In the genomic region with DNA sequence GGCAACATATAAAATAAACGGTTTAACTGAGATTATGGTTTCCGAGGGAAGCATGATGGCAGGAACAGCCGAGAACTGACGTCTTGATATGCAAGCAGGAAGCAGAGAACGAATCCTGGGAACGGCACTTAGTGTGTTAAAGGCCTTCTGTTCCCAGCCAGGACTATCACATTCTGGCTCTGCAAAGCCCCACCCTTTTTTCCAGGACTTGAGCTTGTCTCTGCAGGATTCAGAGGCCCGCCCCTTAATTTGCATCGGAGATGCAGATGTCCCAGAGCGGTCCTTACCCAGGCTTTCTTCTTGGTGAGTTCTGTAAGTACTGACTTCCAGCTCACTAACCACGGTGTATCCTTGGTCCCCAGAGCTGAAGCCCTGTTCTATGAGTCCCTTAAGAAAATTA, we compare ENCODE assay signal across 10 mouse cellular contexts. TPM values are rescaled to one million over a fixed set of nuclear protein-coding genes. Genes with fewer than 3 reads are reported as not detected.
DNase-seq lines count a peak whose midpoint lies in the region; ATAC-seq lines count a peak whose summit lies in the region.
"Had no signal": no experiment of that assay in that cellular context is flagged by ENCODE, and none has a peak within 500 bp of the region (broad histone marks: within the 10 kb centered on the region; RNA-seq: fewer than 3 reads in every experiment).

No protein-coding gene starts in this region.

- no peaks in the 10 kb centered on the region for H3K36me3 ChIP-seq in heart, embryonic 14.5 days (ENCODE audit: control insufficient read depth, insufficient read depth, low read length)
- H3K36me3 ChIP-seq in forebrain, embryonic 15.5 days, result no peaks in the 10 kb centered on the region
- H3K36me3 ChIP-seq in midbrain, embryonic 13.5 days, result no peaks in the 10 kb centered on the region

- H3K9ac ChIP-seq in heart, embryonic 14.5 days (ENCODE audit: low read length), result no peak overlapping the region
- no peak overlapping the region for H3K9ac ChIP-seq in forebrain, embryonic 15.5 days (replicated peaks)
- H3K9ac ChIP-seq in midbrain, embryonic 13.5 days (replicated peaks), result no peak overlapping the region

- H3K27ac ChIP-seq in heart, embryonic 14.5 days (replicated peaks in 1 of 2; ENCODE audit: control insufficient read depth in 1 of 2, insufficient read depth in 1 of 2, low read depth in 2 of 2, low read length in 2 of 2), result no peak overlapping the region
- H3K27ac ChIP-seq in forebrain, embryonic 15.5 days (replicated peaks), result no peak overlapping the region
- H3K27ac ChIP-seq in midbrain, embryonic 13.5 days, result no peak overlapping the region

- no peak overlapping the region for H3K4me3 ChIP-seq in heart, embryonic 14.5 days (ENCODE audit: control insufficient read depth in 1 of 2, insufficient read depth in 1 of 2, low read depth in 1 of 2, low read length in 2 of 2)
- no peak overlapping the region for H3K4me3 ChIP-seq in forebrain, embryonic 15.5 days
- H3K4me3 ChIP-seq in midbrain, embryonic 13.5 days (replicated peaks), result no peak overlapping the region

- no peaks in the 10 kb centered on the region for H3K4me1 ChIP-seq in heart, embryonic 14.5 days (ENCODE audit: control insufficient read depth in 2 of 2, insufficient read depth in 2 of 2, low read length in 2 of 2)
- H3K4me1 ChIP-seq in forebrain, embryonic 15.5 days, result peaks cover 11% of the 10 kb centered on the region
- H3K4me1 ChIP-seq in midbrain, embryonic 13.5 days (replicated peaks), result peaks cover 4% of the 10 kb centered on the region

- ATAC-seq in heart, embryonic 14.5 days (ENCODE audit: insufficient number of reproducible peaks, insufficient read depth, low FRiP score, low read depth), result no peak
- ATAC-seq in forebrain, embryonic 15.5 days (replicated peaks), result peak; percentile 35; the same call in 1 of the 2 replicates
- ATAC-seq in midbrain, embryonic 13.5 days, result no peak

- peak overlapping the region; percentile 42 for H3K4me2 ChIP-seq in heart, embryonic 14.5 days (ENCODE audit: low read length)
- no peak overlapping the region for H3K4me2 ChIP-seq in forebrain, embryonic 15.5 days (replicated peaks)
- H3K4me2 ChIP-seq in midbrain, embryonic 13.5 days (replicated peaks), result peak overlapping the region; percentile 25

- WGBS in heart, embryonic 14.5 days, result 4% methylated on average over 10 of the region's 10 CpGs
- WGBS in forebrain, embryonic 15.5 days, result 9% methylated on average over 10 of the region's 10 CpGs
- 5% methylated on average over 10 of the region's 10 CpGs for WGBS in midbrain, embryonic 13.5 days

- no peak for DNase-seq in heart, adult 8-10 months (ENCODE audit: low spot score)
- peak; percentile 92 for DNase-seq in R1 (ENCODE audit: low read depth, low spot score)
- DNase-seq in B cell, adult 2 months, result no peak
- no peak for DNase-seq in T-cell, adult 2 months (ENCODE audit: low spot score)
- DNase-seq in spleen, postnatal 10 days (ENCODE audit: low spot score in 2 of 2), result no peak
- DNase-seq: adrenal gland, postnatal 10 days; spleen, adult 18-20 months had no signal

- no peaks in the 10 kb centered on the region; the same call in 1 of the 2 replicates for H3K27me3 ChIP-seq in heart, embryonic 14.5 days (ENCODE audit: control insufficient read depth, insufficient read depth, low read length)
- no peaks in the 10 kb centered on the region for H3K27me3 ChIP-seq in forebrain, embryonic 15.5 days
- 0 out of 2 replicates have a peak, but pooled peaks cover 4% of the 10 kb centered on the region for H3K27me3 ChIP-seq in midbrain, embryonic 13.5 days

- H3K9me3 ChIP-seq in heart, embryonic 14.5 days (ENCODE audit: control insufficient read depth, low read length), result no peaks in the 10 kb centered on the region
- H3K9me3 ChIP-seq in forebrain, embryonic 15.5 days, result no peaks in the 10 kb centered on the region
- H3K9me3 ChIP-seq in midbrain, embryonic 13.5 days, result no peaks in the 10 kb centered on the region

RNA-seq across cellular contexts. Expression of gene Rab23, which starts 4.9 kb away (rescaled TPM):
- polyA plus RNA-seq in heart, embryonic 14.5 days (2014; fragmentation: Nextera tagmentation; extraction: Ambion mirVana), result 11.0 and 13.5 TPM in 2 replicates
- 10 to 100 TPM in 1 of 4 experiments, 1 to 10 TPM in 3; 6.2 to 10.6 (median 6.8) TPM for total RNA-seq in heart, adult 8-10 months (2022)
- polyA plus RNA-seq in forebrain, embryonic 15.5 days (2015; fragmentation: Nextera tagmentation; extraction: Ambion mirVana), result 35.3 and 36.3 TPM in 2 replicates
- polyA plus RNA-seq in midbrain, embryonic 13.5 days (2015; fragmentation: Nextera tagmentation; extraction: Ambion mirVana), result 27.3 and 29.9 TPM in 2 replicates

RNA-seq across cellular contexts. Expression of gene Bag2, which starts 42.8 kb away (rescaled TPM):
- polyA plus RNA-seq in heart, embryonic 14.5 days (2014; fragmentation: Nextera tagmentation; extraction: Ambion mirVana), result 85.3 and 91.7 TPM in 2 replicates
- total RNA-seq in heart, adult 8-10 months (2022), result 10 to 100 TPM; 34.4 to 43.4 (median 38.5) TPM
- polyA plus RNA-seq in forebrain, embryonic 15.5 days (2015; fragmentation: Nextera tagmentation; extraction: Ambion mirVana), result 23.7 and 25.0 TPM in 2 replicates
- 17.4 and 18.5 TPM in 2 replicates for polyA plus RNA-seq in midbrain, embryonic 13.5 days (2015; fragmentation: Nextera tagmentation; extraction: Ambion mirVana)

RNA-seq across cellular contexts. Expression of gene Prim2, which starts 45.2 kb away (rescaled TPM):
- 15.6 and 16.5 TPM in 2 replicates for polyA plus RNA-seq in heart, embryonic 14.5 days (2014; fragmentation: Nextera tagmentation; extraction: Ambion mirVana)
- total RNA-seq in heart, adult 8-10 months (2022), result 1 to 10 TPM; 1.5 to 2.4 (median 1.8) TPM
- polyA plus RNA-seq in forebrain, embryonic 15.5 days (2015; fragmentation: Nextera tagmentation; extraction: Ambion mirVana), result 33.5 and 35.0 TPM in 2 replicates
- polyA plus RNA-seq in midbrain, embryonic 13.5 days (2015; fragmentation: Nextera tagmentation; extraction: Ambion mirVana), result 27.7 and 29.9 TPM in 2 replicates
